Mouse (Mus musculus) heart, embryonic 11.5 days (tissue): ENCODE measurements around the gene Zfp64. TPM values are rescaled to one million over a fixed set of nuclear protein-coding genes. Genes with fewer than 3 reads are reported as not detected.

Source experiments
- polyA plus RNA-seq: library from polyadenylated mRNA; unstranded; fragments of >200 nt; fragmentation: Nextera tagmentation; extraction: Ambion mirVana; gene quantifications from 2 replicates; pipeline ENCODE4 v1.2.1, GENCODE M21; 2014

Zfp64 gene
- polyA plus RNA-seq, 1 experiment from 2014 or later = 19.2 TPM

Other genes starting within 250 kb of the Zfp64 start
- 7.5 and 9.4 TPM in 2 replicates for gene Atp9a, start 213.2 kb downstream of the Zfp64 start, polyA plus RNA-seq
- gene Sall4, start 187.6 kb downstream of the Zfp64 start, polyA plus RNA-seq = 4.3 and 5.9 TPM in 2 replicates